Comparison of ENCODE assay signal across 13 mouse cellular contexts in genomic region chr11:35317775-35318432, GRCm38 (mm10).
A peak's percentile ranks its signal among the peaks of the same experiment; 100 is the strongest.
DNase-seq lines count a peak whose midpoint lies in the region; ATAC-seq and TF ChIP-seq lines count a peak whose summit lies in the region.
"Had no signal": no experiment of that assay in that cellular context is flagged by ENCODE, and none has a peak within 500 bp of the region (broad histone marks: within the 10 kb centered on the region; RNA-seq: fewer than 3 reads in every experiment).

No protein-coding gene starts in this region.

- H3K36me3 ChIP-seq in embryonic facial prominence, embryonic 12.5 days: no peaks in the 10 kb centered on the region
- no peaks in the 10 kb centered on the region for H3K36me3 ChIP-seq in hindbrain, embryonic 16.5 days (ENCODE audit: control insufficient read depth, insufficient read depth, low read length)
- no peaks in the 10 kb centered on the region for H3K36me3 ChIP-seq in kidney, adult 2 months (ENCODE audit: control insufficient read depth, insufficient read depth, low read length)
- H3K36me3 ChIP-seq: liver, embryonic 15.5 days had no signal

- H3K9me3 ChIP-seq in embryonic facial prominence, embryonic 12.5 days: no peaks in the 10 kb centered on the region
- H3K9me3 ChIP-seq in hindbrain, embryonic 16.5 days (ENCODE audit: control insufficient read depth, low read length): no peaks in the 10 kb centered on the region
- H3K9me3 ChIP-seq: liver, embryonic 15.5 days had no signal

- WGBS in embryonic facial prominence, embryonic 12.5 days: 62% methylated on average over 7 of the region's 7 CpGs
- 52% methylated on average over 7 of the region's 7 CpGs for WGBS in hindbrain, embryonic 16.5 days
- 88% methylated on average over 7 of the region's 7 CpGs for WGBS in kidney, adult 2 months

- TF ChIP-seq POLR2A in kidney, adult 2 months (IDR thresholded peaks at IDR 0.05; ENCODE audit: low read depth, low read length): no peak

- DNase-seq in layer of hippocampus, adult 2 months (ENCODE audit: low spot score in 2 of 2): no peak
- DNase-seq in layer of hippocampus, postnatal 14 days (ENCODE audit: low spot score in 2 of 2): no peak
- peak; percentile 54 for DNase-seq in skeletal muscle tissue, adult 2 months (ENCODE audit: low read depth, low spot score)
- DNase-seq in spleen, postnatal 36 days (ENCODE audit: low spot score in 2 of 2): no peak
- no peak for DNase-seq in layer of hippocampus, adult 11-12 months (ENCODE audit: low spot score)
- DNase-seq in kidney, adult 2 months: no peak
- DNase-seq: cerebellum, postnatal 25 days; kidney, adult 8-10 months had no signal

- no peak overlapping the region for H3K4me3 ChIP-seq in layer of hippocampus, adult 2 months
- H3K4me3 ChIP-seq in embryonic facial prominence, embryonic 12.5 days: no peak overlapping the region
- no peak overlapping the region for H3K4me3 ChIP-seq in hindbrain, embryonic 16.5 days (ENCODE audit: low read length)
- no peak overlapping the region for H3K4me3 ChIP-seq in kidney, adult 2 months (ENCODE audit: insufficient read depth, low read depth, low read length)
- H3K4me3 ChIP-seq: left cerebral cortex, adult 2 months; liver, embryonic 15.5 days had no signal

- peak; percentile 70 for ATAC-seq in embryonic facial prominence, embryonic 12.5 days (ENCODE audit: insufficient number of reproducible peaks, insufficient read depth, low FRiP score, low TSS enrichment)
- ATAC-seq in hindbrain, embryonic 16.5 days: peak; percentile 82
- ATAC-seq: Patski had no signal

- H3K4me1 ChIP-seq in embryonic facial prominence, embryonic 12.5 days: peaks cover 6% of the 10 kb centered on the region
- no peaks in the 10 kb centered on the region for H3K4me1 ChIP-seq in hindbrain, embryonic 16.5 days (ENCODE audit: control insufficient read depth, insufficient read depth, low read depth, low read length)
- H3K4me1 ChIP-seq in kidney, adult 2 months (ENCODE audit: control insufficient read depth, insufficient read depth, low read length): no peaks in the 10 kb centered on the region
- H3K4me1 ChIP-seq: liver, embryonic 15.5 days had no signal

- peak overlapping the region; percentile 34 for H3K27ac ChIP-seq in layer of hippocampus, adult 2 months
- no peak overlapping the region for H3K27ac ChIP-seq in embryonic facial prominence, embryonic 12.5 days
- no peak overlapping the region for H3K27ac ChIP-seq in hindbrain, embryonic 16.5 days (ENCODE audit: low read depth, low read length)
- no peak overlapping the region for H3K27ac ChIP-seq in kidney, adult 2 months (ENCODE audit: insufficient read depth, low read depth, low read length)
- H3K27ac ChIP-seq: left cerebral cortex, adult 2 months; liver, embryonic 15.5 days had no signal

- TF ChIP-seq CTCF in layer of hippocampus, adult 2 months (conservative IDR thresholded peaks at IDR 0.05): no peak
- TF ChIP-seq CTCF in kidney, adult 2 months (conservative IDR thresholded peaks at IDR 0.05; ENCODE audit: insufficient read depth, insufficient read length, low read depth, low read length): no peak

- no peak overlapping the region for H3K9ac ChIP-seq in embryonic facial prominence, embryonic 12.5 days
- no peak overlapping the region for H3K9ac ChIP-seq in hindbrain, embryonic 16.5 days (ENCODE audit: low read depth, low read length)
- H3K9ac ChIP-seq: liver, embryonic 15.5 days had no signal

- no peaks in the 10 kb centered on the region for H3K27me3 ChIP-seq in embryonic facial prominence, embryonic 12.5 days
- no peaks in the 10 kb centered on the region for H3K27me3 ChIP-seq in hindbrain, embryonic 16.5 days (replicated peaks; ENCODE audit: control insufficient read depth, insufficient read depth, low read length)
- H3K27me3 ChIP-seq in kidney, adult 2 months (replicated peaks; ENCODE audit: control insufficient read depth, insufficient read depth, low read length): no peaks in the 10 kb centered on the region
- H3K27me3 ChIP-seq: liver, embryonic 15.5 days; Patski had no signal

- H3K4me2 ChIP-seq in embryonic facial prominence, embryonic 12.5 days (replicated peaks): no peak overlapping the region
- H3K4me2 ChIP-seq in hindbrain, embryonic 16.5 days (ENCODE audit: low read length): no peak overlapping the region
- H3K4me2 ChIP-seq: liver, embryonic 15.5 days had no signal
